Mouse (Mus musculus) gastrocnemius, postnatal 10 days (tissue): ENCODE data around the gene Tmem79. TPM values are rescaled to one million over a fixed set of nuclear protein-coding genes. Genes with fewer than 3 reads are reported as not detected.
"Not testable (repeated sequence)": the region's sequence is repeated elsewhere in the genome, so short reads cannot be mapped to it uniquely, and the experiment has no call there.

ENCODE experiments used
- DNase-seq: peaks from one replicate; pipeline ENCODE4 v3.0.0; 2021; ENCODE audit warnings: mixed read lengths
- total RNA-seq, 2 experiments: library from RNA; stranded (reverse); gene quantifications; 2 replicates each; pipeline ENCODE4 v1.2.3; 2021

Tmem79 gene
- total RNA-seq, 2 experiments from 2014 or later: 1.1 to 1.2 TPM

GRCm38 (mm10) chr3:88354396-88355165 is 18.6 kb upstream of the Tmem79 start:
- no peak for DNase-seq

GRCm38 (mm10) chr3:88352907-88353306 is 17.0 kb upstream of the Tmem79 start:
- no peak for DNase-seq

DNA sequence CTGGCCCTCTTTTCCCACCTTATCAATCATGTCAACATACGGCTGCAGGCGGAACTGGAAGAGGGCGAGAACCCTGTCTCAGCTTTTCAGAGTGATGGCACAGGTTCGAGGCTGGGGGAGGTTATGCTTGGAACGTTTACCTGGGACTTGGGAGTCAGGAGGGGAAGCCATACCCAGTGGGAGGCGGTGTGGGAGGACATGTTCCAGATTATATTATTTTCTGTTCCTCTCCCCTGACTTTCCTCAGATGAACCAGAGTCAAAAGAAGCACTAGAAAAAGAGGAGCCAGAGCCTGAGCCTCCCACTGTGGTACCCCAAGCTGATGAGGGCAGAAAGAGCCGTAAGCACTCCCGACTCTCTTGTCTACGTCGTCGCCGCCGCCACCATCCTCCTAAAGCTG is 14.8 kb upstream of the Tmem79 start:
- no peak for DNase-seq

DNA sequence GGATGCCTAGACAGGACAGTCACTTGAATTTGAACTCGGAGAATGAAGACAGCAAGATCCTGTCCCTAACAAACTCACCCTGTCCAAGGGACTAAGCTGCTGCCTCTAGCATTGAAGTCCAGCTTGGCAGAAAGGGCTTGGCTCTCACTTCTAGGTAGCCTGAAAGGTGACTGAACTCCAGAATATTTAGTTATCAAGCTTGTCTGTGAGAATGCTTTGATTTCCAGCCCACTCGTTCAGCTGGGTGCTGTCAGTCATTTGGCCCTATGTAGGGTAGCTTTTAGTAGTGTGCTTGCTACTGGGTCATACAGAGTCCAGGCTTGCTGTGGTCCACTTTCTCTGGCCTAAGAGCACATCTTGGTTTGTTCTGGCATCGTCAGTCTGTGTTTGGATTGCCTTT is 3.1 kb upstream of the Tmem79 start:
- no peak for DNase-seq

DNA sequence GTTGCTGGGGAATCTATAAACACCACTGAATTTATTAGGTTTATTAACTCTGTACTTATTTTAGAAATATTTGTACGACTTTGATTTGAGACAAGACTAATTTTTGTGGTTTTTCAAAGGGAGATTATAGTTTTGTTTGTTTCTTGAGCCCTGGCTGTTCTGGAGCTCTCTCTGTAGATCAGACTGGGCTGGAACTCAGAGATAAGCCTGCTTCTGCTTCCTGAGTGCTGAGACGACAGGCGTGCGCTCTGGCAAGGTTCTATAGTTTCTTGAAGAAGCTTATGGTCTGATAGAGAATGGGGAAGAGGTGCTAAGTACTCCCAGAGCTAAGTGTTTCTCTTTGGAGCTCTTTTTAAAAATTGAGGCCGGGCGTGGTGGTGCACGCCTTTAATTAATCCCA is 2.4 kb upstream of the Tmem79 start:
- DNase-seq: no peak

- no peak for DNase-seq
These were observed 1.5 kb upstream of the Tmem79 start for GRCm38 (mm10) chr3:88337367-88338020.

GRCm38 (mm10) chr3:88335436-88336053 is 403 bp downstream of the Tmem79 start:
- no peak for DNase-seq

GRCm38 (mm10) chr3:88334902-88335435 is 979 bp downstream of the Tmem79 start:
- DNase-seq: no peak

GRCm38 (mm10) chr3:88334029-88334658 is 1.8 kb downstream of the Tmem79 start:
- no peak for DNase-seq

GRCm38 (mm10) chr3:88331282-88331681 is 4.7 kb downstream of the Tmem79 start:
- DNase-seq: peak; percentile 47

DNA sequence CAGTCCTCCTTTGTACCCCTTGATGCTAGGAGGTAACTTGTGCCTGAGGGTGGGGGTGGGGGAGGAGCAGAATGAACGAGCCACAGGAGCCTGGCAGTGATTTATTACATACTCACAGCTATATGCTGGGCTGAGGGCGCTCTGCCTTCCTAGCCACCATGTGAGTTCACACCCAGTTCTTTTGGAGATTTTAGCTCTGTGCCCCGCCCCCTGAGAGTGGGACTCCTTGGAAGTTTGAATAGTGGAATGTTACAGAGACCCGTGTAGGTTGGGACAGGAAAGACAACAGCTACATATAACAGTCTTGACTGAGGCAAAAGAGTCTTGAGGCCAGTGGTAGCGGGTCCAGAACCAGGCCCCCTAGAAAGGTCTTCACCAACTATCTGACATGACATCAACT is 7.0 kb downstream of the Tmem79 start:
- DNase-seq: no peak

- peak; percentile 60 for DNase-seq
These were observed 11.0 kb downstream of the Tmem79 start, which contains the start of gene Glmp for GRCm38 (mm10) chr3:88324951-88325405. Gene Glmp, plus strand, starts transcription at chr3:88325023.

- no peak for DNase-seq
These were observed 36.8 kb downstream of the Tmem79 start for GRCm38 (mm10) chr3:88299172-88299571.

GRCm38 (mm10) chr3:88297321-88297851 is 38.6 kb downstream of the Tmem79 start:
- DNase-seq: no peak

GRCm38 (mm10) chr3:88296561-88297318 is 39.2 kb downstream of the Tmem79 start, which contains the start of the genes Tsacc and Cct3:
Gene Tsacc, minus strand, starts transcription at chr3:88296999.
Gene Cct3, plus strand, starts transcription at chr3:88297116.
- DNase-seq: peak; percentile 94

GRCm38 (mm10) chr3:88296110-88296560 is 39.8 kb downstream of the Tmem79 start:
- no peak for DNase-seq

DNA sequence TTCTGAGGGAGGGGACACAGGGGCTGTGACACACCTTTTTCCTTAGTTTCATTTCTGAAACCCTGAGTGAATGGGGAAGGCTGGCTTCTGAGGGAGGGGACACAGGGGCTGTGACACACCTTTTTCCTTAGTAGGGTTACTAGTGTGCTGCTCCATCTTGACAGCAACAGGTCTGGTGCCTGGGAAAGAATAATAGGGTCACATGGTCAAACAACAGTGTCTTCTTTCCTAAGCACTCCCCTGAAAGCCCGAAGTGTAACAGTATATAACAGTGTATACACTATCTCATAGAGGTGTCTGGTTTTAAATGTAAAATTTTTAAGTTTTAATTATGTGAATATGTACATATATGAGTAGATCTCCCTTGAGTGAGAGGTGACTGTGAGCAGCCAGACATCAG is 40.7 kb downstream of the Tmem79 start:
- DNase-seq: not testable (repeated sequence)

DNA sequence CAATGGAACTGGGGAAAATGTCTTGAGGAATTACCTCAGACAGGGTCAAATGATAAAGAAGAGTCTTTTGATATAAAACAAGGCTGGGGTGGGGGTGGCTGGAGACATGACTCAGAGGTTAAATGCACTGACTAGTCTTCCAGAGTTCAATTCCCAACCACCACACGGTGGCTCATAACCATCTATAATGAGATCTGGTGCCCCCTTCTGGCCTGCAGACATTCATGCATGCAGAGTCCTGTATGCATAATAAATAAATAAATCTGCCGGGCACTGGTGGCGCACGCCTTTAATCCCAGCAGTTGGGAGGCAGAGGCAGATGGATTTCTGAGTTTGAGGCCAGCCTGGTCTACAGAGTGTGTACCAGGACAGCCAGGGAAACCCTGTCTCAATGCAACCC is 44.0 kb downstream of the Tmem79 start:
- DNase-seq: peak; percentile 14

DNA sequence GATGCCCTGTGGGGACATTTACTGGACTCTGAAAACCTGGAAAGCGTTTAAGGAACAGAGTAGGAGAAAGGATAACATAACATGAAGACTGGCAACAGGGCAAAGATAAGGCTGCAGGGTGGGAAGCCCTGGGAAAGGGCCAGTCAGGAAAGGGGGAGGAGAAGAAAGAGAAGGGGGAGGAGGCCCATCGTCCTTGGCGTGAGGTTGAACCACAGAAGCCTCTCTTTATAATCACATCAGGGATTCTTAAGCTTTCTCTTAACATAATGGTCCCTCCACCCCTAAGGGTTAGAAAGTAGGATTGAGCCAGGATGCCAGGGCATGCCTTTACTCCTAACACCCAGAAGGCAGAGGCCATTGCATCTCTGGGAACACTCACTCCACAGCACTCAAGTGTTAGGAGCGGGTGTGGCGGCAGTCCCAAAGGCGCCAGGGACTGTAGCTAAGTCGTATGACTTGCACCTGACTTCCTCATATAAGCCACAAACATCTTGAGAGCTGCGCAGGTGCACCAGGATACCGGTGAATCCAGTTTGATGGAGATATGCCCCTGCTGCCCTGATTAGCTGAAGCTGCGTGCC is 47.7 kb downstream of the Tmem79 start:
- not testable (repeated sequence) for DNase-seq

- DNase-seq: no peak
These were observed 48.8 kb downstream of the Tmem79 start, which contains the start of gene Gm38392 for GRCm38 (mm10) chr3:88287110-88287509. Gene Gm38392, minus strand, starts transcription at chr3:88287210.

GRCm38 (mm10) chr3:88285565-88285895 is 50.4 kb downstream of the Tmem79 start:
- DNase-seq: not testable (repeated sequence)
